Mouse (Mus musculus) retina, embryonic 14.5 days (tissue): ENCODE measurements around the gene Flad1.

Experiments
- DNase-seq: peaks from one replicate; pipeline ENCODE4 v3.0.0-alpha.2; 2015; ENCODE audit warnings: low spot score

Gene Flad1

DNA sequence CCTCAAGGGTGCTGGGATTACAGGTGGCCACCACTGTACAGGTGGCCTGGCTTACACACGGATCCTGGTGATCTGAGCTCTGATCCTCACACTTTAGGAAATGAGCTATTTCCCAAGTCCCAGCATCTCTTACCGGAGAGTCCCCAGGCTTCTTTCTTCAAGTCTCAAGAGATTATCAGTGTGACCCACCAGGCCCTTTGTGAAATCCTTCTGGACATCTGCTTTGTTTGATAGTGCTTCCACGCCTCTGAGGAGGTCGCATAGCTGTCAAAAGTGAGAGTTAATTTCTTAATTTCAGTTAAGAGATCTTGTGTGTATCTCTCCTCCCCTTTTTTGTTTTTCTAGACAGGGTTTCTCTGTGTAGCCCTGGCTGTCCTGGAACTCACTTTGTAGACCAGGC, 14.2 kb upstream of the Flad1 start:
- DNase-seq = no peak

DNA sequence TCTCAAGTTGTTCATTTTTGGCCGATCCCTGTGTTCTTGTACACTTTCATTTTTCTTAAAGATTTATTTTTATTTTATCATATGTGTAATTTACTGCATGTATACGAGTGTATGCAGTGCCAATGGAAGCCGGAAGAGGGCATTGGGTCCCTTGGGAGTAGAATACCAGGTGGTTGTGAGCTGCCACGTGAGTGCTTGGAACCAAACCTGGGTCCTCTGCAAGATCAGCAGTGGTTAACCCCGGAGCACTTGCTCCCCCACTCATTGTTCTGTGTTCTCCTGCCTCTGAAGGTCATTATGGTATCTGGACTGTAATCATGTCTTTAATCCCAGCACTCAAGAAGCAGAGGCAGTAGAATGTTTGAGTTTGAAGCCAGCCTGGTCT, 13.5 kb upstream of the Flad1 start:
- no peak for DNase-seq

DNA sequence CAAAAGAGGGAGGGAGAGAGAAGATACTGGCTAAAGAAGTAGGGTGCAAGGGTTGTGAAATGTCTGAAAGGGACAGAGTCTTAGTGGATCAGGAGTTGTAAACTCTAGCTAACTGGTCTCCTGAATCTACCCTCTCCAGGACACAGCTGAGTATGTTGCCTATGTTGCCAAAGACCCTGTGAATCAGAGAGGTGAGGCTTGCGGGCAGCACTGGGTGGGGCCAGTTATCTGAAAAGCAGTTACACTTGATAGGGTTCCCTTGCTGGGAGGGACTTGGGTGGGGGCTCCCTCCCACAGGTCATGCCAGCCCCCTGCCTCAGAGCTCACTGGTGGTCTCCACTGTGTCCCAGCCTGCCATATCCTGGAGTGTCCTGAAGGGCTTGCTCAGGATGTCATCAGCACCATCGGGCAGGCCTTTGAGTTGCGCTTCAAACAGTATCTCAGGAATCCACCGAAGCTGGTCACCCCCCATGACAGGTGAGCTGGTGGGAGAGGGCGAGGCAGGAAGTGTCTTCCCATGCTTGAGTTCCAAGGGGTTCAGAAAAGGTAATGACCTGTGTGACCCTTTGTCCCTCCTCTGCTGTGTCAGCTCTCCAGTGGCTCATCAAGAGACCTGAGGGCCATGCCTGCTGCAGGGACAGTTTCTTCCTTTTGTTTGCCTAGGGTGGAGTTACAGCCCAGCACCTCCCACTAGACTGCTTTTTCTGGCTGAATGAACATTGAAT, 12.9 kb upstream of the Flad1 start:
- no peak for DNase-seq

DNA sequence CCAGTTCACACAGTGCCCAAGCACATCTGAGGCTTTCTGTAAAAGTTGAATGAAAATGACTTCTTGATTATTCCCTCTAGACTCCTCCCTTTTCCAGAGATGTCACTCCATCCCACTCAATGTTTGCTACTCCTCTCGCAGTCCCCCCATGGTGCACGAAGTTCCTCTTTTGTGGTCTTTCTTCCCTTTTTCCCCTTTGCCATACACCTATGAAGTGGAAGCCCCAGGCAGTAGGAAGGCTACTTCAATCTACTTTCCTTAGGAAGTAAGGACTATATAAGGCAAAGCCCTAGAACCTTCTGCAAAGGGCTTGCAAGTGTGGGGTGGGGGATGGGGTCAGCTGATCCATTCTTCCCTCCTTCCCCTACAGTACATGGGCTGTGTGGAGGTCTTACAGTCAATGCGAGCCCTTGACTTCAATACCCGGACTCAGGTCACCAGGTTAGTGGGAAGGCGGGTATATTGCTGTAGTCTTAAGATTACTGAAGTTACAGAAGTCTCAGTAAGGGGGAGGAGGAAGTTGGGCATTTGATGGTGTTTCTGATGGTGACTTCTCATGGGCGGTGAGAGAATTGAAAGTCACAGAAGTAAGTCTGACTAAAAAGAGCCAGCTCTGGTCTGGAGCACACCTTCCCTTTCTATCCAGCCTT, 11.0 kb upstream of the Flad1 start:
- DNase-seq = no peak

DNA sequence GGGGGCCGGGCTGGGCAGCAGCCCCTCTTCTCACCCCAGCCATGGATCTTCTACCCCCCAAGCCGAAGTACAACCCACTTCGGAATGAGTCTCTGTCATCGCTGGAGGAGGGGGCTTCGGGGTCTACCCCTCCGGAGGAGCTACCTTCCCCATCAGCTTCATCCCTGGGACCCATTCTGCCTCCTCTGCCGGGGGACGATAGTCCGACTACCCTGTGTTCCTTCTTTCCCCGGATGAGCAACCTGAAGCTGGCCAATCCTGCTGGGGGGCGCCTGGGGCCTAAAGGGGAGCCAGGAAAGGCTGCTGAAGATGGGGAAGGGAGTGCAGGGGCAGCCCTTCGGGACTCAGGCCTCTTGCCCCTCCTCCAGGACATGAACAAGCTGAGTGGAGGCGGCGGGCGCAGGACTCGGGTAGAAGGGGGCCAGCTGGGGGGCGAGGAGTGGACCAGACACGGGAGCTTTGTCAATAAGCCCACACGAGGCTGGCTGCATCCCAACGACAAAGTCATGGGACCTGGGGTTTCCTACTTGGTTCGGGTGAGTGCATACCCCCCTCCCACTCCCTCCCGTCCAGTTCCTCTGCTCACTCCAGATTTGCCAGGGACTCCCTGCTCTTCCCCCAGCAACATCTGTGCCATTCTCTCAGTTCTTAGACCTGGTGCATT, 10.3 kb upstream of the Flad1 start:
- DNase-seq = no peak

GRCm38 (mm10) chr3:89421002-89421774, 9.5 kb upstream of the Flad1 start:
- peak; percentile 70 for DNase-seq

DNA sequence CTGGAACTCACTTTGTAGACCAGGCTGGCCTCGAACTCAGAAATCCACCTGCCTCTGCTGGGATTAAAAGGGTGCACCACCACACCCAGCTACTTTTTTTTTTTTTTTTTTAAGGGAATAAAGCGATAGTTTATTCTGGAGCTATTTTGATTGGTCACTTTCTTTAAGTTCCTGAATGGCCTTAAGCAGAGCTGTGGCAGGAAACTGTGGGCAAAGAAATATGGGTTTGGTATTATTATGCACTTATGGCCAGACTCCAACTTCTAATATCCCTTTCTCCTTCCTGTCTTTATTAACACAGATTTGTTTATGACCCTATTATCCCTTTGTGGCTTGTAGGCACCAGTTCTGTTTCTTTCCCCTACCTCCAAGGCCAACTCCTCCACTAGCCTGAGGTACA, 8.8 kb upstream of the Flad1 start:
- no peak for DNase-seq

DNA sequence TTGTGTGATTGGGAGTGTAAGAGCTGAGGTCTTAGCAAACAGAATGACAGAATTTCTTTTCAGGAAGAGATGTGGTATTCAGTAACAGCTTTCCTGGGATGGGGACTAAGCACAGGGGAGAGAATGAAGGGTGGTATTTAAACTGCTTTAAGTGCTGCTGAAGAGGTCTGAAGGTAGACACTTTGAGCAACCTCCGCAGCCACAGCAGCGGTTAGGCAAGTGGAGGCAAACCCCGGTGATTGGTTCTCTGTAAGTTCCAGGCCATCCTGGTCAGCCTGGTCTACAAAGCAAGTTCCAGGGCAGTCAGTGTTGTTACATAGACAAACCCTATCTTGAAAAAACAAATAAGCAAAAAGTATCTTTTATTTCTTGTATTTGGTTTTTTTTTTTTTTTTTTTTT, 8.3 kb upstream of the Flad1 start:
- no peak for DNase-seq

GRCm38 (mm10) chr3:89419571-89419970, 7.9 kb upstream of the Flad1 start:
- peak; percentile 16 for DNase-seq

DNA sequence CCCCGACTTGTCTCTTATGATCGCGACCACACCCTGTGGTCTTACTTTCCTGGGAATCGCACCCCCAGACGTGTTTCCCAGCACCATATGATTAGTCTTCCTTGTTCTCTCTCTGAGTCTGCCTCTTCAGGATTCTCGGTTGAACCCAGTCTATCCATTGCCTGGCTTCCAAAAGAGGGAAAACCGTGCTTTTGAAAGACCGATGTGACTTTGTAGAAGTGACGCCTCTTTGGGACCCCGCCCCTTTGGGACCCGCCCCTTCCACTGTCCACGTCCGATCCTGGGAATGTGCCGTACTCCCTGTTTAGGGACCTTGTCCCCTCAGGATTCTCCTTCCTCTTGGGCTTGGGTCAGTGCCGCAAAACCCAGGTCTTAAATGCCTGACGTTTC, 7.2 kb upstream of the Flad1 start:
- no peak for DNase-seq

DNA sequence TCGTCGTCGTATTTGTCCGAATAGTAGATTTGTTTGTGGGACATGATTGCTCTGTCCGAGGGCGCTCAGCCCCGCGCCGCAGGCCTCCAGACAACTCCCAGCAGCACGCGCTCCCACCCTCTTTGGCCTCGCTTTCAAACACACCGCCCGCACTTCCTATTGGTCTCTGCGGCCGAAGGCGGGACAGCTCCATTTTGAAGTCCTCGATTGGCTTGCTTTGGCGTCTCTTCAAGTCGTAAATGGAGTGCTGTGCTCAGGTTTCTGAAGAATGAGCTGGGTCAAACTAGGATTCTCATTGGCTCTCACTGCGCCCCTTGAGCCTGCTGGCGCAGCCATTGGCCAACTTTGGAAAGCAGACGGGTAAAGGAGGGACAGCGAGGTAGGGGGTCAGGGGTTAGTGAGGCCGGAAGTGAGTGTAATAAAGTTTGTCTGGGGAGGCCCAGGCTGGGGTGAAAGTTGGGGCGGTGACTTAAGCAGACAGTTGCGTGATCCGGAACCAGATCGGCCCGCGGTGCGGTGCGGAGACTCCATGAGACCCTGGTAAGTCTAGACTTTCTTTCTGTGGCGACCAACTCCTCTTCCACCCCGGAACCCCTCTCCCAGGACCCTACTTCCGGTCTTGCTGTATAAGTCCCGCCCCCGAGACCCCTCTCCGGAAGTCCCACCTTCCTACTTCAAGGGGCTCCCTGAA, 6.6 kb upstream of the Flad1 start, which contains the start of the genes Cks1b and Shc1:
Gene Cks1b, minus strand, starts transcription at position 214 of the 691 bp plus-strand sequence.
Gene Shc1, plus strand, starts transcription at position 274 of the 691 bp plus-strand sequence.
- peak; percentile 97 for DNase-seq

- DNase-seq = no peak
Measured at GRCm38 (mm10) chr3:89417840-89418169, 6.1 kb upstream of the Flad1 start.

GRCm38 (mm10) chr3:89417131-89417530, 5.5 kb upstream of the Flad1 start:
- no peak for DNase-seq

DNA sequence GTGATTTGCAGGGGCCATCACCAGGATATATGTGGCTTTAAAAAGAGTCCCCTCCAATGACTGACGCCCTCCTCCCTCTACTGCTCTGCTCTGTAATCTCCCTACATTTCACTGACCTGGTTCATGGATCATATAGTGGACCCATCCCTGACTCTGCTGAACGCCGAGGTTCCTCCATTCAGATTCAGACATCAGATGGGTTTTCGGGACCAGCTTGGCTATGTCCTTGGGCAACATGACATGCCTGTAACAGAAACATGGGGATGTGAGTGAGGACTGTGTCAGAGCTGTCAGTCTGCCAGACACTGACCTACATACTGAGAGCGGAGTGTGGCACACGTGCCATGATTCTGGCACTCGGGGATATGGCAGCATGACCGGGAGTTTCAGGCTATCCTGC, 4.5 kb upstream of the Flad1 start:
- no peak for DNase-seq

DNA sequence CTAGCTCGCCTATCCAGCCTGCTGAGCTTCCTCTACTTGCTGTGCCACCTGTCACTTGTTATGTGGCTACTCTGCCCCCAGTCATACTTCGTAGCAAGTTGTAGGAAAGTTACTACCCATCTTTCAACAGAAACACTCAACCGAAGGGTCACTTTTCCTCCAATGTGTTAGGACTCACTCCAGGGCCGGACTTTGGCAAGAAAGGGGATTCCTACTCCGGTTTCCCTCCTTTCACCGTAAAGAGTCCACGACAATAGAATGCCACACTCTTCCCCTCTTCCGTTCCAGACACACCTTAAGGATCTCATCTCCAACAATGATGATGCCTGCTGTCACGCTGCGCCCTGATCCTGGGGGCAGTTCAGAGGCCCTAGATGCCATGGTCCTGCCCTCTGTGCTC, 806 bp downstream of the Flad1 start:
- DNase-seq = no peak

- DNase-seq = no peak
Measured at GRCm38 (mm10) chr3:89409701-89410100, 2.0 kb downstream of the Flad1 start.

DNA sequence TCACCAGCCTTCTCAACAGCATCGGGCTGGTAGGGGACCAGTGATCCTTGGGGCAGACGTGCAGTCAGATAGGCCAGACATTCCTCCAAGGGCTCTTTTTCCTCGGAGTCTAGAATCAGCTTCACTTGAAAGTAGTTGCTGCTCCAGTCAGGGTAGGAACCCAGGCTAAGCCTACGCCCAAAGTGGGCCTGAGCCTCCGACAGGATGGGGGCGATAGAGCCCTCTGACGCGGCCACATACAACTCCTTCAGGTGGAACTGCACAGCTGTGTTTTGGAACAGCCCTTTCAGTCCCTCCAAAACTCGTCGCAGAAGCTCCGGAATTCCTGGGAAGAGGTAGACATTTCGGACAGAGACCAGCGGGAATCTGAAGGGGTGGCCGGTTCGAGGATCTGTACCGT, 3.2 kb downstream of the Flad1 start:
- no peak for DNase-seq

DNA sequence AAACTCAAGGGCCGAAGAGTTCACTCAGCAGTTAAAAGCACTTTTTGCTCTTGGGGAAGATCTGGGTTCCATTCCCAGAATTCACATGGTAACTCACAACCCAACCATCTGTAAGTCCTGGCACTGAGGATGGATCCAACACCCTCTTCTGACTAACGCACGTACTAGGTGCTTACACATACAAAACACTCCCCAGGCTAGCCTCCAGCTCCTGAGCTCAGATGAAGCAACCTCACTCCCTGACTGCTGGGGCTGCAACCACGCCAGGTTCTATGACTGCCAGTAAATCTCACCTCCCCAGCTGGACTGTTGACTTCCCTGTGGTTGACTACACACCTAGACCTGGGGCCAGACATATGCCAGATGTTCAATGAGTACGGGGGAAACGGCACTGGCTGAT, 4.8 kb downstream of the Flad1 start:
- no peak for DNase-seq

GRCm38 (mm10) chr3:89402693-89403092, 9.0 kb downstream of the Flad1 start, which contains the start of gene Lenep:
Gene Lenep (minus strand): TSS chr3:89402793.
- no peak for DNase-seq

GRCm38 (mm10) chr3:89401329-89401728, 10.3 kb downstream of the Flad1 start:
- no peak for DNase-seq

- DNase-seq = no peak
Measured at GRCm38 (mm10) chr3:89396654-89397005, 15.0 kb downstream of the Flad1 start.
